Mouse (Mus musculus) ES-CJ7 (cell line): ENCODE data around the gene Lgals3.

Source experiments
- DNase-seq: peaks from one replicate; pipeline ENCODE4 v3.0.0; 2011; ENCODE audit warnings: low read depth, low spot score

The Lgals3 gene

GRCm38 (mm10) chr14:47369741-47370140 lies 2.2 kb downstream of the Lgals3 start:
- DNase-seq, result no peak

- no peak for DNase-seq
These were observed 3.2 kb downstream of the Lgals3 start for GRCm38 (mm10) chr14:47370790-47371189.

- DNase-seq, result no peak
These were observed 4.1 kb downstream of the Lgals3 start for GRCm38 (mm10) chr14:47371689-47372088.

GRCm38 (mm10) chr14:47373728-47374678 lies 6.5 kb downstream of the Lgals3 start:
- DNase-seq, result peak; percentile 28

- DNase-seq, result no peak
These were observed 9.0 kb downstream of the Lgals3 start for GRCm38 (mm10) chr14:47376526-47376925.

- no peak for DNase-seq
These were observed 10.8 kb downstream of the Lgals3 start for GRCm38 (mm10) chr14:47378336-47378735.

GRCm38 (mm10) chr14:47383911-47384310 lies 16.4 kb downstream of the Lgals3 start:
- peak; percentile 26 for DNase-seq

GRCm38 (mm10) chr14:47384653-47385052 lies 17.1 kb downstream of the Lgals3 start:
- DNase-seq, result no peak

GRCm38 (mm10) chr14:47386125-47386524 lies 18.6 kb downstream of the Lgals3 start:
- no peak for DNase-seq

GRCm38 (mm10) chr14:47393354-47394094 lies 26.0 kb downstream of the Lgals3 start:
- no peak for DNase-seq

GRCm38 (mm10) chr14:47395007-47395406 lies 27.5 kb downstream of the Lgals3 start:
- no peak for DNase-seq

- no peak for DNase-seq
These were observed 28.0 kb downstream of the Lgals3 start for GRCm38 (mm10) chr14:47395462-47396026.

GRCm38 (mm10) chr14:47396165-47396652 lies 28.7 kb downstream of the Lgals3 start:
- DNase-seq, result peak; percentile 60

- no peak for DNase-seq
These were observed 35.2 kb downstream of the Lgals3 start for GRCm38 (mm10) chr14:47402735-47403134.

- peak; percentile 70 for DNase-seq
These were observed 38.4 kb downstream of the Lgals3 start for GRCm38 (mm10) chr14:47406000-47406399.

GRCm38 (mm10) chr14:47417346-47417745 lies 49.8 kb downstream of the Lgals3 start:
- DNase-seq, result no peak

GRCm38 (mm10) chr14:47417775-47418665 lies 50.5 kb downstream of the Lgals3 start, which contains the start of gene Dlgap5:
Gene Dlgap5 (minus strand): TSS chr14:47418407.
- DNase-seq, result peak; percentile 95

- DNase-seq, result no peak
These were observed 51.1 kb downstream of the Lgals3 start for GRCm38 (mm10) chr14:47418666-47418991.

GRCm38 (mm10) chr14:47419034-47419625 lies 51.6 kb downstream of the Lgals3 start:
- peak; percentile 27 for DNase-seq

GRCm38 (mm10) chr14:47419723-47420276 lies 52.2 kb downstream of the Lgals3 start:
- DNase-seq, result peak; percentile 89
